Mouse (Mus musculus) kidney, postnatal 0 days (tissue): ENCODE results near the gene Tbx18. TPM values are rescaled to one million over a fixed set of nuclear protein-coding genes. Genes with fewer than 3 reads are reported as not detected.

Experiments used
- ATAC-seq: fragments of 200-750 bp; cut with Nextera tagmentation; replicated peaks from 2 replicates; pipeline ENCODE4 v1.8.0; 2017; ENCODE audit warnings: low read depth, moderate number of reproducible peaks, moderate TSS enrichment, moderate library complexity; ENCODE audit not compliant: low FRiP score
- DNase-seq: peaks from one replicate; pipeline ENCODE4 v3.0.0-alpha.2; 2016; ENCODE audit warnings: low spot score
- H3K27ac ChIP-seq: fragments of 300-500 bp; sonication (generic); 2 replicates; pipeline ENCODE4 v1.5.1; 2014; ENCODE audit warnings: mild to moderate bottlenecking
- H3K27me3 ChIP-seq: fragments of 300-500 bp; sonication (generic); 2 replicates; pipeline ENCODE4 v1.6.1; 2014; ENCODE audit warnings: low read length, mixed read lengths; ENCODE audit not compliant: insufficient read depth
- H3K36me3 ChIP-seq: fragments of 300-500 bp; sonication (generic); 2 replicates; pipeline ENCODE4 v1.6.1; 2014; ENCODE audit warnings: low read length, mixed read lengths; ENCODE audit not compliant: insufficient read depth
- H3K4me1 ChIP-seq: fragments of 300-500 bp; sonication (generic); replicated peaks from 2 replicates; pipeline ENCODE4 v1.6.1; 2014; ENCODE audit warnings: antibody characterized with exemption, low read length, mixed read lengths; ENCODE audit not compliant: insufficient read depth
- H3K4me2 ChIP-seq: fragments of 300-500 bp; sonication (generic); 2 replicates; pipeline ENCODE4 v1.6.1; 2014; ENCODE audit warnings: mild to moderate bottlenecking, low read length, moderate library complexity, mixed read lengths
- H3K4me3 ChIP-seq: fragments of 300-500 bp; sonication (generic); replicated peaks from 2 replicates; pipeline ENCODE4 v1.5.1; 2014; ENCODE audit warnings: low read depth, low read length
- H3K9ac ChIP-seq: fragments of 300-500 bp; sonication (generic); 2 replicates; pipeline ENCODE4 v1.6.1; 2014; ENCODE audit warnings: low read depth, low read length
- H3K9me3 ChIP-seq: fragments of 300-500 bp; sonication (generic); replicated peaks from 2 replicates; pipeline ENCODE4 v1.6.1; 2016; ENCODE audit warnings: low read length, inconsistent platforms, mixed read lengths
- CTCF ChIP-seq: IDR thresholded peaks from 2 replicates; pipeline ENCODE4 v1.5.1; 2016; ENCODE audit warnings: antibody characterized with exemption, low read depth, mild to moderate bottlenecking, moderate library complexity
- WGBS: fragments of 180-500 bp; shearing (Covaris S2); extraction: QIAGEN DNeasy Blood & Tissue Kit; methylation state at CpG from one replicate; pipeline ENCODE4 v1.1.7; 2014; 5-methylcytosine and 5-hydroxymethylcytosine counted together
- polyA plus RNA-seq: library from polyadenylated mRNA; unstranded; fragments of >200 nt; fragmentation: Nextera tagmentation; extraction: Ambion mirVana; gene quantifications from 2 replicates; pipeline ENCODE4 v1.2.1, GENCODE M21; 2015

Gene Tbx18
- polyA plus RNA-seq, 1 experiment from 2014 or later = 0.89 TPM

DNA sequence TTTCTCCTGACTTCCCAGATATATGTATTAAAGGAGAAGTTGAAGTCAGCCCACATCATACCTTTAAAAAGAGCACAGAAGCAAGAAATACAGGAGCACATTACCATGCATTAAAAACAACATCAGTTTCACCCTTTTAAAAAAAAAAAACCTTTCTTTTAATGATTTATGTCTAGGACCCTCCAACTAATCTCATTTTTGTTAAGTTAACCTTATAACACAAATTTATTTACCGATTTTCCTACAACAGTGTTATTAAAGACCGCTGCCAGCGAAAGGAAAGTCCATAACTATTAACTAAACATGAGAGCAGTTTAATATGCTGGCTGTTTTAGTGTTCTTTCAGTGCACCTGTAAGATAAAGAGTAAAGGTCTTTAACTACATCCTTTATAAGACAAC is 3.0 kb downstream of the Tbx18 start:
- Histone ChIP-seq H3K27ac (no peak overlapping the region), H3K27me3 (peaks cover 66% of the 10 kb centered on the region), H3K4me1 (0 out of 2 replicates have a peak, but pooled peaks cover 11% of the 10 kb centered on the region), H3K9ac (no peak overlapping the region), H3K4me2 (no peak overlapping the region), H3K4me3 (no peak overlapping the region), H3K9me3 (no peaks in the 10 kb centered on the region), H3K36me3 (no peaks in the 10 kb centered on the region)
- TF ChIP-seq CTCF = no peak
- DNase-seq (no peak), ATAC-seq (no peak)
- 35% methylated on average over 3 of the region's 3 CpGs for WGBS

GRCm38 (mm10) chr9:87727155-87727953 is 3.7 kb downstream of the Tbx18 start:
- DNase-seq (no peak), ATAC-seq (no peak)
- H3K4me1 ChIP-seq = 0 out of 2 replicates have a peak, but pooled peaks cover 11% of the 10 kb centered on the region
- WGBS = 28% methylated on average over 12 of the region's 12 CpGs
- no peak for TF ChIP-seq CTCF
- H3K27me3 ChIP-seq = peaks cover 59% of the 10 kb centered on the region
- H3K27ac ChIP-seq = no peak overlapping the region
- H3K9ac ChIP-seq = no peak overlapping the region
- no peaks in the 10 kb centered on the region for H3K36me3 ChIP-seq
- H3K4me2 ChIP-seq = no peak overlapping the region
- no peaks in the 10 kb centered on the region for H3K9me3 ChIP-seq
- no peak overlapping the region for H3K4me3 ChIP-seq

- 68% methylated on average over 2 of the region's 2 CpGs for WGBS
- peak; percentile 57 for TF ChIP-seq CTCF
- Histone ChIP-seq H3K9ac (no peak overlapping the region), H3K36me3 (no peaks in the 10 kb centered on the region), H3K4me1 (no peaks in the 10 kb centered on the region), H3K4me3 (no peak overlapping the region), H3K27me3 (peaks cover 28% of the 10 kb centered on the region; the same call in 1 of the 2 replicates), H3K9me3 (no peaks in the 10 kb centered on the region), H3K4me2 (no peak overlapping the region), H3K27ac (no peak overlapping the region)
- DNase-seq = peak; percentile 52
- ATAC-seq = no peak
These were observed 9.3 kb downstream of the Tbx18 start for GRCm38 (mm10) chr9:87721793-87722192.

DNA sequence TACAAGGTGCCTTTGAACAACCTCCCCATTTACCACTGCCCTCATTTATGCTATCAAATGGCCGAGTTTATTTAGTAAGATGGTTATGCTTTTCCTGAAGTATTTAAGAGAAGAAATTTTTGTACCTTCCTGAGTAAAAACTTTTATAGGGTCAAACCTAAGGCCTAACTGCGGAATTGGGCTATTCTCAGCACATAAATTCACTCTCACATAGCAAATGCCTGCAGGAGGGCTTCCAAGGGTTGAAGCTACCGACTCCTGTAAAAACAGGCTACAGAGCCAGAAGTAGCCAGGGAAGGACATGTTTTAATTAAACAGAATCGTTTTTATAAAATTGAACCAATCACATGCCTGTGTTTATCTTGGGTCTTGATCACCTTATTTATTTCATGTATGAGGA is 20.7 kb downstream of the Tbx18 start:
- Histone ChIP-seq H3K9ac (no peak overlapping the region), H3K4me1 (no peaks in the 10 kb centered on the region), H3K27ac (no peak overlapping the region), H3K4me3 (no peak overlapping the region), H3K9me3 (no peaks in the 10 kb centered on the region), H3K36me3 (no peaks in the 10 kb centered on the region), H3K4me2 (no peak overlapping the region), H3K27me3 (no peaks in the 10 kb centered on the region)
- no peak for TF ChIP-seq CTCF
- WGBS = 44% methylated on average over 4 of the region's 4 CpGs
- no peak for DNase-seq
- ATAC-seq = no peak

DNA sequence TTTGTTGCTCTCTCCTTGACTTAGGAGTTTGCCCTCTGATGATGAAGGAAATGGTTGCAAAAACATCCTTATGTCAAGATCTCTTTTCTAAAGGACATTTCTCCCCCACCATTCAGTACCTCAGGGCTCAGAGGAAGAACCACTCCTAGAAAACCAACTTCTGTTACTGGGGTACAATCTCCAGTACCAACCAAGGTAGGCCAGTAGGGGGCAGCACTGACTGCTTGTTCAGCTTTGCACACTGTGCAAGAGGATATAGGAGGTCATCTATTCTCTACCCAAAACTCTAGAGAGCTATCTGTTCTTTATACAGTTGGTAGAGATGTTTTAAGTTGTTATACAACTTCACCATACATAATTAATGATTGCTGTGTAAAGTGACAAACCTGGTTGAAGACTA is 22.9 kb downstream of the Tbx18 start:
- DNase-seq (peak; percentile 34), ATAC-seq (no peak)
- Histone ChIP-seq H3K9ac (no peak overlapping the region), H3K4me2 (no peak overlapping the region), H3K36me3 (no peaks in the 10 kb centered on the region), H3K9me3 (no peaks in the 10 kb centered on the region), H3K27me3 (no peaks in the 10 kb centered on the region), H3K4me3 (no peak overlapping the region), H3K4me1 (no peaks in the 10 kb centered on the region), H3K27ac (no peak overlapping the region)
- peak; percentile 72 for TF ChIP-seq CTCF

DNA sequence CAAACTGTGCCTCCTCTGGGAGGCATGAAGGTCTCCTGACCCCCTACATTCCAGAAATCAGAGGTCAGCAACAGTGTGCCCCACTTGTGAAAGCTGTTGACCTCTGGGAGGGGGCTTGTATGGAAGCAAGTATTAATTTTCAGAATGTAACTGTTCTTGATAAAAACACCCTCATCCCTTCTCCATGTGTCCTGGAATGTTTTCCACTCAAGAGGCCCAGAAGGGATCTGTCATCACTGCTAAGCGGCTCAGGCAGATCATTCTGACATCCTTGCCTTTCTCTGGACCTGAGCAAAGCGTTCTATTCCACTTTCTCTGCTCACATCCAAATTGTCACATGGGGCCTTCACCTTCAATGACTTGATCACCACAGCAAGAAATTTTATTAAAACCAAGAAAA is 28.8 kb downstream of the Tbx18 start:
- H3K4me3 ChIP-seq = no peak overlapping the region
- no peaks in the 10 kb centered on the region for H3K4me1 ChIP-seq
- H3K27ac ChIP-seq = no peak overlapping the region
- H3K4me2 ChIP-seq = no peak overlapping the region
- 84% methylated on average over 2 of the region's 2 CpGs for WGBS
- no peak for TF ChIP-seq CTCF
- H3K9ac ChIP-seq = no peak overlapping the region
- DNase-seq (no peak), ATAC-seq (no peak)
- no peaks in the 10 kb centered on the region for H3K36me3 ChIP-seq
- H3K27me3 ChIP-seq = no peaks in the 10 kb centered on the region
- no peaks in the 10 kb centered on the region for H3K9me3 ChIP-seq
